Mouse (Mus musculus) embryo, embryonic 9.5 days (tissue): ENCODE measurements around the gene Slc5a12.
A peak's percentile ranks its signal among the peaks of the same experiment; 100 is the strongest.

ENCODE experiments used
- DNase-seq: peaks from one replicate; pipeline ENCODE4 v3.0.0-alpha.2; 2017; ENCODE audit errors: extremely low spot score

The Slc5a12 gene

GRCm38 (mm10) chr2:110596932-110597331, at the start of gene Slc5a12:
Slc5a12 (plus strand) TSS chr2:110597298.
- DNase-seq: no peak

DNA sequence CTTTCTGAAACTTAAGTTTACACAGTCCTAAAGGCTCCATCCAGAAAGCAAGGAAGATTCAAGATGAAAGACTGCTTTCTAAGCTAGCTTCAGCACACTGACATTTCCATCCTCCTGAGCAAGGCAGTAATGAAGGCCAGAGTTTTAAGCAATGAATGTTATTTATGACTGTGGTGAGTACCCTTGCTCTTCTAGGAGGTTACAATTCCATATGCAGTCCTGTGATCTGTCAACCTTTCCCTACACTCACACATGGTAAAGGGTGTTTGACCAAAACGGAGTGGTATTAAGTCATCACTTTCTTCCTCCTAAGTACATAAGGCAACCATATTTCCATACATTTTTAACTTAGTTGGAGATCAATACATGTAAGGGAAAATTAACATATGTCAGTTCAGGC, 41.0 kb upstream of the Slc5a12 start:
- DNase-seq: no peak

GRCm38 (mm10) chr2:110562621-110563020, 34.5 kb upstream of the Slc5a12 start:
- no peak for DNase-seq

GRCm38 (mm10) chr2:110564673-110565627, 32.1 kb upstream of the Slc5a12 start:
- DNase-seq: peak; percentile 62

DNA sequence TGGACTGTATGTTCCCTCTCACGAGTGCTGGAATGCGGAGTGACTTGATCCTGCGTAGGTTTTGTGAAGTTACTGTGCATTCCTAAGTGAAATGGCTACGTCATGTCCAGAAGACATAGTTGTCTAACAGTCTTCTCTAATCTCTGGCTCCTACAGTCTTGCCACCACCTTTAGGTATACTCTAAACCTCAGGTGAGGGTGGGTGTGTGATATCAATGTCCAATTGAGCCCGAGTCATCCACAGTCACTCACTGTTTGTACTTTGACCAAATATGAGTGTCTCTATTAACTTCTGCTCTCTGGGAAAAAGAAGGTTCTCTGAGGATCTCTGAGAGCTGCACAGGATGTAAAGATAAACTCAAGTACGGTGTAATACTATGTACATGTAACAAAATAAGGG, 10.4 kb upstream of the Slc5a12 start:
- DNase-seq: no peak

- DNase-seq: no peak
Measured at GRCm38 (mm10) chr2:110590007-110590406, 7.1 kb upstream of the Slc5a12 start.

DNA sequence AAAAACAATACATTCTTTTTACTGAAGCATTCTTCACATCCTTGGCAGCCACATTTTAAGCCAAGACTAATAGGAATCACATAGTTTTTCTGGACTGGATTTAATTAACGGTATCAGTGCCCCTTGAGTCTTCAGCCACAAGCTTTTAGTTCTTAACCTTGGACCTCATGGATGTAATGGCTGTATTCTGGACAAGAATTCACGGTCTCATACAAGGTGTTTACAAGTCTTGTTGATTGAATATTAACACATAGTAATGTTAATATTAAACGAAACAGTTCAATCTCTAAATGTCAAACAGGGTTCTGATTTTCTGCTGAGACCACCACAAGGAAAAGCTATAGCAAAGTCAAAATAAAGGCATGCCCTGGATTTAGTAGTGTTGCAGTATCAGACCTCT, 4.8 kb upstream of the Slc5a12 start:
- no peak for DNase-seq

- DNase-seq: no peak
Measured at GRCm38 (mm10) chr2:110644358-110644757, 47.3 kb downstream of the Slc5a12 start.

- peak; percentile 9 for DNase-seq
Measured at GRCm38 (mm10) chr2:110644846-110645245, 47.7 kb downstream of the Slc5a12 start.

GRCm38 (mm10) chr2:110663329-110663728, 66.2 kb downstream of the Slc5a12 start:
- DNase-seq: peak; percentile 18

DNA sequence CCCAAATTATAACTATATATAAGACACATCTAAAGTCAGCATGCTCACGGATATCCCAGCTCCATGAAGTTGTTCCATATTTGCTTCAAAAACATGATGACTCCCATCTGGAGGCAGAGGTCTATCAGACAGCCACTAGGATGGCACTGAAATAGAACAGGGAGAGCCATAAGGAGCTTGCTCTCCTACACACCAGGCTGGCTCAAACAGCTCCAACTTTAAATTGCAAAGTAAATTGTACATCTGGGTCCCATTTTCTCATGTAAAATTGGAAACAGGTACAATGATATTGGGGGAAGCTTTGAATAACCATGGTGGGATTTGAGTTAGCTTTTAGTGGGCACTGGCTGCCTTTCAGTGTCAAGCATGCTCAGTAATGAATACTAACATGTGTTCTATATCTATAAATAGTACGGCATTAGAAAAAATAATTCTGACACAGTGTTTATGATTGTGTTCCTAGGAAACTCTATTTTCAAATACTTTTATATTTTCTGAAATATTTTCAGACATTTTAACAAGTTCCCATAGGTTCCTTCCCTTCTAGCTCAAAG, 74.0 kb downstream of the Slc5a12 start:
- DNase-seq: no peak
